Comparison of ENCODE assay signal across 22 mouse cellular contexts in genomic region chr10:79687513-79687912, GRCm38 (mm10). TPM values are rescaled to one million over a fixed set of nuclear protein-coding genes. Genes with fewer than 3 reads are reported as not detected.
"Had no signal": no experiment of that assay in that cellular context is flagged by ENCODE, and none has a peak within 500 bp of the region (broad histone marks: within the 10 kb centered on the region; RNA-seq: fewer than 3 reads in every experiment).

No protein-coding gene starts in this region.

- H3K27ac ChIP-seq: kidney, postnatal 0 days; limb, embryonic 12.5 days; liver, embryonic 13.5 days; lung, embryonic 15.5 days; macrophage; midbrain, embryonic 15.5 days; neural tube, embryonic 12.5 days had no signal

- H3K4me2 ChIP-seq: limb, embryonic 12.5 days; liver, embryonic 13.5 days; lung, embryonic 15.5 days; midbrain, embryonic 11.5 days; midbrain, embryonic 15.5 days; neural tube, embryonic 12.5 days had no signal

- H3K9me3 ChIP-seq: lung, embryonic 15.5 days; midbrain, embryonic 15.5 days had no signal

- H3K27me3 ChIP-seq: limb, embryonic 12.5 days; liver, embryonic 13.5 days; lung, embryonic 15.5 days; megakaryocyte, embryonic 14.5 days; midbrain, embryonic 15.5 days; neural tube, embryonic 12.5 days had no signal

- H3K9ac ChIP-seq: limb, embryonic 12.5 days; liver, embryonic 13.5 days; liver, postnatal 0 days; lung, embryonic 15.5 days; midbrain, embryonic 15.5 days; neural tube, embryonic 12.5 days had no signal

- H3K4me3 ChIP-seq: limb, embryonic 12.5 days; liver, embryonic 13.5 days; lung, embryonic 15.5 days; megakaryocyte, embryonic 14.5 days; midbrain, embryonic 15.5 days; neural tube, embryonic 12.5 days had no signal

- DNase-seq: kidney, postnatal 36 days; layer of hippocampus, adult 9-11 months; layer of hippocampus, postnatal 36 days; liver; liver, embryonic 13.5 days; liver, postnatal 0 days; lung, postnatal 14 days; right cerebral cortex, adult 18-20 months; right cerebral cortex, postnatal 25 days; thymus, postnatal 36 days had no signal

- ATAC-seq: liver, postnatal 0 days; midbrain, embryonic 15.5 days had no signal

RNA-seq across cellular contexts. Expression of gene Gzmm, which starts 1.3 kb away (rescaled TPM):
- polyA plus RNA-seq: macrophage had no signal

RNA-seq across cellular contexts. Expression of gene Madcam1, which starts 23.2 kb away (rescaled TPM):
- total RNA-seq: layer of hippocampus, adult 18-20 months; layer of hippocampus, postnatal 36 days; left cerebral cortex, postnatal 36 days; monocyte, adult 5-6 weeks; neutrophil, adult 5-6 weeks had no signal
- polyA plus RNA-seq: macrophage had no signal
